Mouse (Mus musculus) erythroblast, embryonic 14.5 days (primary cell): ENCODE measurements around the gene Klhl20.

ENCODE experiments used
- GATA1 ChIP-seq: IDR thresholded peaks from 2 replicates; pipeline ENCODE4 v1.6.1; 2012; ENCODE audit warnings: low read length, inconsistent platforms, mixed read lengths
- TAL1 ChIP-seq: IDR thresholded peaks from 3 replicates; pipeline ENCODE4 v1.6.1; 2012; ENCODE audit warnings: low read length, inconsistent platforms, mixed read lengths

GRCm38 (mm10) chr1:161057164-161057563 lies 74.1 kb downstream of the Klhl20 start:
- TF ChIP-seq GATA1 (no peak), TAL1 (no peak)
